Mouse (Mus musculus) CD4-positive, CD25-positive, alpha-beta regulatory T cell, adult 9 weeks (primary cell): ENCODE results near the gene Vash1. TPM values are rescaled to one million over a fixed set of nuclear protein-coding genes. Genes with fewer than 3 reads are reported as not detected.

ENCODE experiments used
- polyA plus RNA-seq: library from polyadenylated mRNA; unstranded; fragments of 100-300 nt; shearing (Covaris generic); gene quantifications from one replicate; pipeline ENCODE4 v1.2.1, GENCODE M21; 2017

Vash1 gene
- polyA plus RNA-seq = not detected

GRCm38 (mm10) chr12:86678591-86679545 is at the start of gene Vash1:
Vash1 (plus strand) TSS chr12:86678700.

DNA sequence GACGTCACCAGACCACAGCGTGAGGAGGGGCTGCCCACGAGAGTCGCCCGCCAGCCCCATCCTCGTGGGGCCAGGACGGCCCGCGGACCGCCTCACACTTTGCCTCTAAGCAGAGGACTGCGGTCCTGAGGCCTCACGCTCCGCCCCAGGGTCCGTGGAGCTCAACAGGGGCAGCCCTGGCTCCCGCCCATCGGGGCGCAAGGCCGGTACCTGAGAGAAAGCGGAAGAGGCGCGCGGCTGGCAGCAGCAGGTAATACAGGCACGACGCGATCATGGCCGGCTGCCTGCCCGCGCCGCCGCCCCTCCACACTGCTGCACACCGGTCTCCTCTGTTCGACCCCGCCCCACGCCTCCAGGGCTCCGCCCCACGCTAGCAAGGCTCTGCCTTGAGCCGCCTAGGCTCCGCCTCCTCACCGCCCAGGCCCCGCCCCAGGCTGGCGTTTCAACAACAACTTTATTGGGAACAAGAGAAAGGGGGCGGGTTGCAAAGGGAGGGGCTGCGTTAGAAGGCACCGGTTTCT is 47.7 kb downstream of the Vash1 start, which contains the start of gene Angel1:
Angel1 (minus strand) TSS at position 341 of the 521 bp plus-strand sequence.

GRCm38 (mm10) chr12:86734319-86734810 is 55.9 kb downstream of the Vash1 start, which contains the start of gene Lrrc74a:
Lrrc74a (plus strand) TSS chr12:86734369.

Other genes starting within 250 kb of the Vash1 start
- 22.8 TPM for gene Angel1, start 47.8 kb downstream of the Vash1 start, polyA plus RNA-seq
- not detected for gene Lrrc74a, start 55.7 kb downstream of the Vash1 start, polyA plus RNA-seq
- gene Irf2bpl, start 206.1 kb downstream of the Vash1 start, polyA plus RNA-seq = 26.4 TPM